Mouse (Mus musculus) right cerebral cortex, postnatal 10 days (tissue): ENCODE data around the gene Ilkap.

Experiments
- DNase-seq, 2 experiments: peaks; one replicate each; pipeline ENCODE4 v3.0.0; 2021; ENCODE audit warnings: low spot score in 2 of 2

The Ilkap gene

DNA sequence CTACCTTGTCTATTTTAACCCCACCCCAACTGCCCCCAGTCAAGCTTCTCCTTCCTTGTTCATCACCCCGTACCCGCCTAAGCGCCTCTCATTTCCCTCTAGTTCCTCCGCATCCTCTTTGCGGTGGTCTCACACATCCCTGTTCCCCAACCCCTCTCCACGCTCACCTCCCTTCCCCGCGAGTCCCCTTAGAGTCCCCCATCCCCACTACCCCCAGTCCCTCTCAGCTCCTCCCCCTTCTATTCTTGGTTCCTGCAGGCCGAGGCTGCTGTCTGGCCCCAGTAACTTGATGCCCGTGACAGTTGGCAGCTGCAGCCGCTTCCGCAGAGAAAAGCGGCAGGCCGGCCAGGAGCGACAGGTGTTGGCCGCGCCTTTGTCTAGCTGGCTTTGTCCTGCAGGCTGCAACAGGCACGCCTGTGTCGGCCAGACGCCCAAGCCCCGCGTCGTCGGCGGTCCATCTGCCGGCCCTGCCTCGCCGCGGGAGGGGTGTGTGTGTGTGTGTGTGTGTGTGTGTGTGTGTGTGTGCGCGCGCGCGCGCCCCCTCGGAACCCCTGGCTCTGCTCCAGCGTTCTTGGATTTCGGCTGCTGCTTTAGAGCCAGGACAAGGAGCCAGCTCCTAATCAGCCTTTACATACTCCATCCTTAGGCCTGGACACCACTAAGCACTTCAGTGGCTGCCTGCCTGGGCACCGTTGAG, 15.4 kb upstream of the Ilkap start, which contains the start of gene Hes6:
Gene Hes6 (minus strand): TSS at position 141 of the 697 bp plus-strand sequence.
- DNase-seq, result peak; percentile 85 to 88

DNA sequence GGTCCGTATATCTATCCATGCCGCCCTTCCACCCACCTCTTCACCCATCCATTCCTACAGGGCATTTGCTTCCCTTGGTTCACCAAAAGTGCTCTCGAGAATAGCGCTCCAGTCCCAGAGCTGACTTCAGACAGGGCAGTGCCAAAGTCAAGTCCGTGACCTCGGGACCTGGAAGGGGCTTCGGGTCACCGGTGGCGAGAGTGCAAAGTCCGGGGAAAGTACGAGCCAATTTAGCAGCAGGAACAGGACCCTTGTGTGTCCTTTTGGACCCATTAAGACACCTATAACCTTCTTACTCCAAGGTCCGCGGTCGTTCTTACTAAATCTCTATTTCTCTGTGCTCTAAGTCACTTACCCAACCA, 14.9 kb upstream of the Ilkap start:
- DNase-seq, result peak in 1 of 2 experiments; percentile 52

DNA sequence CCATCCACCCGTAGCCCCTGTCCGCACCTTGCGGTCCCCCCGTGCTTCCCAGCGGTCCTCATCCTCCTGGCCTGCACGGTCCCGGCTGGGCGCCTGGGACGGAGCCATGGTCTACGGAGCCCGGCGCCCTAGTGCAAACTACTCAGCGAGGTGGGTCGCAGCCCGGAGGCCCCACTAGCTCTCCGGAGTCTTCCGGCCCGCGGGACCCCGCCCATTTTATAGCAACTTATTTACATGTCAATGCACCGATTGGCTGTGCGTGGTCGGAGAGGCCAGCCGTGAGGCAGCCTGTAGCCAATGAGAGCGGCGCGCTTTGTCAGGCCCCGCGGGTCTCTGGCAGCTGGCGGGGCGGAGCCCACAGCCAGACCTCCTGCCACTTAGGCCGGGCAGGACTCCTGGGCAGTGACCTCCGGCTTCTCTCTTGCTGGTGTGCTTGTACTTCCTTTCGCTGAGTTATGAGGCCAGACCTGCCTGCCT, 14.5 kb upstream of the Ilkap start:
- peak; percentile 97 to 98 for DNase-seq

DNA sequence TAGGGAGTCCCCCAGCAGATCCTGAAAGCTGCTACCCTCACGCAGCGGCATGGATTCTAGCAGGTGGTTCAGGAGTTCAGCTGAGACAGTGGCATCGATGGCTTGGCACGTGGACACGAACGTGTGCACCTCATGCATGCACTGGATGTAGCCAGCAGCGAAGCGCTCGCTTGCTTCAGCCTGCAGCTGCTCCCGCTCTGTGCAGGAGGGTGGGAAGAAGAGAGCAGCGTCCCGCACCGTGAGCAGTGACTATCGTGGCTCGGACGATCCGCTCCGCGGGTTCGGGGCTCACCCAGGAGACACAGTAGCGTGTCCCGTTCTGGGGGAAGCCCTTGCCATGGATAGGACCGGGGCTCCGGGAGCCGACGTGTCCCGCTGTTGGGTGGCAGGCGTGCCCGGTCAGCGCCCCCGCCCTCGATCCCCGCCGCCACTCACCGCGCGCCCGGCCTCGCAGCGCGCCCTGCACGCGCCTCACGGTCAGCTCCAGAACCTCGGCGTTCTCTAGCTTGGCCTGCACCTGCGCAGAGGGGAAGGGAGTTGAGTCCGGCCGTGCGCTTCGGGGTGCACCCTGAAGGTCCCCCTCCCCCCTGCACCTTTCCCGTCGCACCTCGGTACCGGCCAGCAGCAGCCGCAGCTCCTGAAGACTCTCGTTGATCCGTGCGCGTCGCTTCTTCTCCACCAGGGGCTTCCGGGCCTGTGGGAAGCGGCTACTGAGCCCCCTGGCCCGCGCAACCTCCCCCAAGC, 13.8 kb upstream of the Ilkap start:
- DNase-seq, result peak; percentile 52 to 59

DNA sequence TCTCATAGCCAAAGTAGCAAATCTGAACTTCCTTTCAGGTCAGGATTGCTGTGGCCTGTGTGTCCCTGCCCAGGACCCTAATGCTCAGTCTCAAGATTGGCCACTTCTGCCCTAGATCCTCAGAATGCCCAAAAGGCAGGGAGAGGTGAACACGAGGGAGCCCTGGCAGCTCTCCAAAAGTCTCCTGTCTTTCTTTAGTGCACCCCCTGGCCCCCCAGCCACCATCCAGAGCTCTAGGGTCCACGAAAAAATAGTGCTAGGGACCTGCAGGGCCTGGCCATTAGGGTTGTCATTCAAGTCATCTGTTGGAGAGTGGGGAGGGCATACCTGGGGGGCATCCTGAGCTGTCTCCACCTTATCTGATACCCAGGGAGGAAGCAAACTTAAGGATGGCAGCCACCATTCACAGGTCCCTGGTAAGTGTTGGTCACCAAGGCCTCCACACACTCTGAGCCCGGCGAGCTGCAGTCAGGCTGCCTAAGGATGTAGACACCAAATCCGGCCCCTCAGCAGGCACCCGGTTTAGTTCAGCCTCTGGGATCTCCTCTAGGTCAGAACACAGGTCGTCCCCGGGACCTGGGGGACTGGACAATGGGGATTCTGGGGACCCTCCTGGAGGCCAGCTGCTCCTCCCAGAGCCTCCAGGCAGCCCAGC, 13.1 kb upstream of the Ilkap start:
- no peak for DNase-seq

DNA sequence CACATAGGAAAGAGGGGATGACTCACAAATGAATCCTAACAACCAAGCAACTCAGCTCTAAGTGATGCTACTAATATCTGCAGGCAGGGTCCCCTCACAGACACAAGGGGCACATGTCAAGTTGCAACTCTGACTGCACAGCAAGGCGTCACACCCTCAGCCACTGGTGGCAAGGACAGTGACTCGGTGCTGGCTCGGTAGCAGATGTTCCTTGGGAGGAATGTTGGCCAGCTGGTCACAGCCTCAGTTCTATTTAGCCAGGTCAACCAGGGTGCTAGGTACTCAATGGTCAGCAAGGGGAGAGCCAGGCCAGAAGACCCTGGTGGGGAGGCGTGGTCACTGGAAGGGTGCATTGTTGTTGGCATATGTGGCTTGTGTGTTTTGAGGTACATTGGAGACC, 9.2 kb upstream of the Ilkap start:
- DNase-seq, result peak in 1 of 2 experiments; percentile 27

DNA sequence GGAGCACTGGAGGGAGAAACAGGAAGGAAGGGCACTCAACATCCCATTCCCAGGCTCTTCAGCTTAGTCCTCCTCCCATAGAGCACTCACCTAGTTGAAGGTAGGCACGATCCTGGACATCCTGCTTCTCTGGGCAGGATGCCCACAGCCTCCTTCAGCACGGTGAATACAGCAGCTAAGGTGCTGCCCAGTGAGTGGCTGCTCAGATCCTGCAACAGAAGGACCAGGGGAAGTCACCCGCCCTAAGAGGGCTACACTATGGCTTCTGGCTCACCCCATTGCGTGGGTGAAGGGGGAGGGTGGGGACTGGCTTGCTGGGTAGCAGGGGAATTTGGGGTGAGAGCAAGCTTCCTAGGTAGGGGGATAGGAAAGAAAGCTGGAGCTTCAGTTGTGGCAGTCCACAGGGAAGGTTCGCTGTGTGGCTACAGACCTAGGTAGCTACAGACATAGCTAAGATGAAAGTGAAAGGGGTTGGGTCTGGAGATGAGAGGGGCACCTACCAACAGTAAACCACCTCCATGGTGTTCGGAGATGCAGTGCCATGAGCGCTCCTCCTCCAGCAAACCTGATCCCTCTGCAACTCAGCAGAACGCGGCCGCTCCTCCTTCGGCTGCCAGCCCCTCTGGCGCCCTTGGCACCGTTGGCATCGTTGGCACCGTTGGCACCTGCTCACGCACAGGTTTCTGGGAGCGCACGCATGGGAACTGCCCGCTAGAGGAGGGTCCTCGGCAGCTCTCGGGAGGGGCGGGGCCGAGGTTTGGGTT, 7.0 kb upstream of the Ilkap start:
- peak in 1 of 2 experiments; percentile 25 for DNase-seq

DNA sequence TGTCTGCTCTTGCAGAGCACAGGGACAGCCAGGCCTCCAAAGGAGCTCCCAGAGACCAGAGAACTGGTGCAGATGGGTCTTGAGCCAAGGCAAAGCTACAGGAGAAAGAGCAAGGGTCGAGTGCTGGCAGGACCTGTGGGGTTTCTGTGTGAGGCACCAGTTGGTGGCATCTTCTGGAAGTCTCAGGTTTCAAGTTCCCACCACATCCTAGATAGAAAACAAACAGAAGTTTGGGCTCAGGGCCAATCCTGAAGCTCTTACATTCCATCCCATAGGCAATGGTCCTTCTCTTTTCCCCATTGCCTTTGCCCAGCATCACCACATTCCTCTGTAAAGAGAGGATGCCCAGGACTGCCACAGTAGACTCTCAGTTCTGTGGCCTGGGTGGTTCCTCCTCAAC, 6.4 kb upstream of the Ilkap start:
- no peak for DNase-seq

DNA sequence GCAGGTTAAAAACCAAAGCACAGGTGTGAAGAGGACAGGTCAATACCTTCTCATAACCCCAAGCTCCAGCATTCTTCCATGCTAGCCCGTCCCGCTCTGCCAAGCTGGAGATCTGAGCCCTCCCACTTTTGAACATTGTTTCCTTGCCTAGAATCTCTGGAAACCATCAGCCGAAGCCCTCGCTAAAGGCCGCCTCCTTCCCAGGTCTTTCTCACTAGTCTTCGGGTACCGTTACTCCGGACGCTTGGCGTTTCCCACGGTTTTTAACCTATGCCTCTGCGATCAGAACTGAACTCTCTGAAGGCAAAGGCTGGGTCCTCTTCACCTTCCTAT, 722 bp downstream of the Ilkap start:
- peak in 1 of 2 experiments; percentile 35 for DNase-seq

DNA sequence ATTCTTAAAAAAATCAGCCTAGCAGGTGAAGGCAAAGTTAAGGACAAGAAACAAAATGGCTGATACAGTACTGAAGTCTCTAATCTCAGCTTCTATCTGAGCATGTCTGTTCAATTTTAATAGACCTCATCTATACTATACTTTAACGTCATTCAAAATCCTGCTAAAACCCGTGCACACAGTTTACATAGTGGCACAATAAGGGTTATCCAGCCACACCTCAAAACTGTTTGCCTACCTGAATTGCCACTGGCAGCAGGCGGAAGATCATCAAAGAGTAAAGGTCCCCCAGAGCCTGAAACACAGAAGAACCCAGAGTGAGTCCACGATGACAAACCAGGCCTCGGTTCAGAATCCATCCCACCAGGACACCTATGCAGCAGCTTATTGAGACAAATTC, 8.2 kb downstream of the Ilkap start:
- no peak for DNase-seq

DNA sequence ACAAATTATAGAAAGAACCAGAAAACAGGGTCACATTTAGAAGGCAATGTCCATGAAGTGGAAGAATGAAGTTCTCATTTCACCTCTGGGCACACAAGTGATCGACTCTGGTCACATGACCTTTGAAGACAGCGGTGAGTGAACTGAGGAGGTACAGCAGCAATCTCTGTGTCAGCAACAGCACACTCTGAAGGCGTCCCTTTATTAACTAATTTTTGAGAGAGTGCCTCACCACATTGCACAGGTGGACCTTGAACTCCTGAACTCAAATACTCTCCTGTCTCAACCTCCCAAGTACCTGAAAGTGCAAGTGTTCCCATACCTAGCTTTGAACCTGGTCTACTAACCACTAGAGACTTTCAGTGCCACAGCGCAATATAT, 17.5 kb downstream of the Ilkap start:
- no peak for DNase-seq

DNA sequence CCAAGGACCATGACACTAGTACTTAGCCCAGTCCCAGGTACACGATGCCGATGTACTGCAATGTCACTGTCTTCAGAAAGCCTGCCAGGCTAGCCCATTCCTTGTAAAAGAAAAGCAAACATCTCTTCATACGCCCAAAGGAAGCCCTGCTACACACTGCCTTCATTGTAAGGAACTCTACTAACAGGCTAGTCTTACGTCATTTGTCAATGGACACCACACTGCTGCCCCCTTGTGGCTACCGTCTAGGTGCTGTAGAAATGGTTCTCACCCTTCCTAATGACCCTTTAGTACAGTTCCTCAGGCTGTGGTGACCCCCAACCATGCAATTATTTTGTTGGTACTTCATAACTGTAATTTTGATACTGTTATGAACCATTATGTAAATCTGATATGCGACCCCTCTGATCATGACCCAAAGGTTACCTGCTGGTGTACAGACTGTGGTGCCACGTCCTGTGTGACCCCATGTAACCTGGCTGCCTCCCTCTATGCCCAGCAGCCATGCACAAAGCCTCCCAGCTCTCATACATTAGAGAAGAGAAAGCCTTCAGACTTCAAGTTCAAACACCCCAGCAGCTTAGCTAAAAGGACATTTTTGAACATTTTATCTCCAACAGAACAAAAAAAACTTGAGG, 18.0 kb downstream of the Ilkap start:
- peak; percentile 79 to 86 for DNase-seq

DNA sequence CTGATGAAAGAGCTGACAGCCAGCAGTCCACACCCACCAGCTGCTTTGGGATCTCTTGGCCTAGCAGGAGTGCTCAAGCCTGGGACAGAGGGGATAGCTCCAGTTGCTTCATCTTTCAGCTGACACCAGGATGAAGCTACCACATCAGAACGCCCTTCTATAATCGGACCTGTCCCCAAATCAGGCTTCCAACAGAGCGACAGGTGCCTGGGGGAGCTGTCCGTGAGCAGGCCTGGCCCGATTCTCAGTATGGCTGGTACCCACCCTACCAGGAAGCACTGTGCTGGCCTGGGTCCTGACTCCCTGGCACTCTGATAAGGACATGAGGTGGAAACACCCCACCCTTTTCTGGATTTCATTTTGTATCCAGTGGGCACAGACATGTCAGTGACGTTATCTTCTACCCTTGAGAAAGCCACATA, 25.2 kb downstream of the Ilkap start:
- no peak for DNase-seq

DNA sequence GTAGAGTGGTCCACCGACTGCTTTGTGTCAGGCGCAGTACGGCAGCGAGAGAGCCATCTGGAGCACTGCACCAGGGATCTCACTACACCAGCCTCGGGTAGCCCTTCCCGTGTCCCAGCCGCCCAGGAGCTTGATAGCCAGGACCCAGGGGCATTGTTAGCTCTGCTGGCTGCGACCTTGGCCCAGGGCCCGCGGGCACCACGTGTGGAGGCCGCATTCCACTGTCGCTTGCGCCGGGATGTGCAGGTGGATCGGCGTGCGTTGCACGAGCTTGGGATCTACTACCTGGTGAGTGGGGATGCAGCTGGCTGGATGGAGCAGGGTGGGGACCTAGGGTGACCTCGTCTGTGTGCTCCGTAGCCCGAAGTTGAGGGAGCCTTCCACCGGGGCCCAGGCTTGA, 28.6 kb downstream of the Ilkap start:
- no peak for DNase-seq

DNA sequence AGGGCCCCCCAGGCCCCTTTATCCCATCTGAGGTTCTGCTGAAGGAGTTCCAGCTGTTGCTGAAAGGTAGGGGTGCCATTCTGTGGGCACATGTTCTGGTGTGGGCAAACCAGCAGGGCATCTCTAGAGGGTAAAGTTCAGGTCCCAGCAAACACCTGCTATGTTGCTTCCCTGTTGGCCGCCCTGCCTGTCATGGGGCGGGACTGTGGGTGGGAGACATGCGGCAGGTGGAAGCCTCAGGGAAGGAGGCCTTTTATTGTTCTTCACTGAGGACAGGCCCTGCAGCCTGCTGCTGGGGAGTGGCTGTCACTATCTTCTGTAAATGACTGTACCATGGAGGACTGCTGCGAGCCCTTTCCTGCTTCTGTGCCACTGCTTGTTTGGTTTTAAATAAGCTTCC, 29.2 kb downstream of the Ilkap start:
- no peak for DNase-seq

DNA sequence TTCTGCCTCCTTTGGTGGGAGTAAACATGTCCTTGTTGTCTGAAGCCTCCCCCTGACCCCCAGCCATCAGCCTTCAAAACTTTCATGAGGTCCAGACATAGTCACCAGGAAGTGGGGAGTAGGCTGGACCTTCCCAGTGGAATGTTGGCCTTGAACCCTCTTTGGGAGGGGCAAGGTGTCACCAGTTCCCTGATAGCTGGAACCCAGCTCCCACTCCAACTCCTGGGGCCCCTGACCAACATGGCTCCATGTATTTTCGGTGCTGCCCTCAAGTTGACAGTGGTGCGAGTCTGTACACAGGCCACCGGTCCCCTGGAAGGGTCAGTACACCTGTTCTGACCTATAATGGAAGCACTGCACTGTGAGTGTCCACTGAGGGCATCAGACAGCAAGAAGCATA, 31.3 kb downstream of the Ilkap start:
- DNase-seq, result no peak

DNA sequence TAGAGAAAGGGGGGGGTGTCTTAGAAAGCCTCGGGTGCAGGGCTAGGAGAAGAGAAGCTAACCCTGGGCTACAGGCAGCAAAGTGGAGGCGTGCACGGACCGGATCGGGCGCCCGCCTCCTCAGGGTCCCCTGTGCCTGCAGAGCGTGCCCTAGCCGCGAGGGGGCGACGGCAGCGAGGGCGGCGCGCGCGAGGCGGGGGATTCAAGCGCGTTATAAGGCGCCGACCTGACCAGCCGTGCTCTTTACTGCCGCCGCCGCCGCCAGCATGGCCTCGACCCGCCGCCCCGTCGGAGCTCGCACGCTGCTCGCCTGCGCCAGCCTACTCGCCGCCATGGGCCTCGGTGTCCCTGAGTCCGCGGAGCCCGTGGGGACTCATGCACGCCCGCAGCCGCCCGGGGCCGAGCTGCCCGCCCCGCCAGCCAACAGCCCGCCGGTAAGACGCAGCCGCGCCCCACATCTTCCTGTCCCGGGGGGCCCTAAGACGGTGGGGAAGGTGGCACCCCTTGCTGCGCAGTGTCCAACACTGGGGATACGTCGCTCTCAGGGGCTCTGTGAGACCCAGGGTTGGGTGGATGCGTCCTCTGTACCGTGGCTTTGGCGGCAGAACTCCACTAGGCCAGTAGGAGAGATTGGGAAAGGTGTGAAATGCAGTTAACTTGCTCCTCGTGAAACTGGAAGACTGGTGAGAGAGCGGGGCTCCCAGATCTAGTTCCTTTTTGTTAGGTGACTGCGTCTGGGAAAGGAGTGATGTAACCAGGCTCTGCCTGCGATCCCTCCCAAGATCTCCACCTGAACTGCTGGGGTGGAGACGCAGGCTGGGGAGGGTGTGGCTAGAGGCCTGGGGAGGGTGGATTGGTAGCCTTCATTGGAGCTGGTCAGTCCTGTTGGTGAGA, 32.2 kb downstream of the Ilkap start, which contains the start of gene Erfe:
Gene Erfe (plus strand): TSS at position 216 of the 894 bp plus-strand sequence.
- peak in 1 of 2 experiments; percentile 60 for DNase-seq

DNA sequence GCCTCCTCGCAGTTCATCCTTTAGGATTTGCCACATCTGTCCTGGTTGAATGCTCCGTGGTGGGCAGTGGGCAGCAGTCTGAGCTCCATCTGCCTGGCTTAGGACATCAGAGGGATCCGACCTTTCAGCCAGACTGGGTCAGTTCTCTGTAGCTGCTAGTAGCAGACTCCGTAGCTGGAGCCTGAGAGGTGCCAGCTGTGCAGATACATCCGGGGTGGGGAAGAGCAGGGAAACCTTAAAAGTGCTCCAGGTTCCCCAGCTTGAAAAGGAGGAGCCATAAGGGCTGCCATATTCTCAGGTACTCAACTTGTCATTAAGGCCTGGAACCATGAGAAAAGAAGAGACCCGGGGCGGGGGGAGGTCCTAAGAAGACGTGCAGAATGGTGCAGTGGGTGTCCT, 32.8 kb downstream of the Ilkap start:
- DNase-seq, result no peak

DNA sequence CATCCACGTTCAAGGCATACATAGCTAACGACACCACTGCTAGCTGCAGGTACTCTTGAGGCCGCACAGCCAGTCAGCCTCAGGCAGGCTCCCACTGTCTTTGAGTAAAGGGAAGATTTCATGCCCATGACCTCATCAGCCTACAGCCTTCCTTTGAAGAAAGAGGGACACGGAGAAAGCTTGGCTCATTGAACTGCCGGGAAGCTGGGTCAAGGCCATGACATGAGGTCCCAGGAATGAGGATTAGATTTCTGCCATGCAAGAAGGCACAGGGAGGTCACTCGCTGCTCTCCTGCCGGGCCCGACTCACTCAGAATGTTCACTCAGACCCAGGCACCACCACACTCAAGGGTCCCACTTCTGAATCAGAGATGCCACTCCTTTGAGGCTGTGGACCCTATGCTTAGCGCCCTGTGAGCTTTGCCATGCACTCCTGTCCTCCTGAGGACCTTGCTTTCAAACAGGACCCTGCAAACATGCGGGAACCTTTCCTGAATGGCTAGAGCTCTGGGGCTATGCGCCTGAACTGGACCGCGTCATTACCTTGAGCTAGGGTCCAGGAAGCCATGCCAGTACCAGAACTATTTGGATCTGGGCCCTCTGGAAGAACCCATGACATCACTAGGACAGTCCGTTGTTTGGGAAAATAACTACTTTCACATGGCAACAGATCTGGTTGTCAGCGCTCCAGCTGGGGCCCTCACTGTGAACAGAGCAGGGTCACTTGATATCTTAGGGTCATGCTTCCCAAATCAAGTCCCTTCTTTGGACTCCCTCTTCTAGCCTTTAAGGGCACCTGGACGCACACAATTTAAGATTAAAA, 33.6 kb downstream of the Ilkap start:
- DNase-seq, result no peak

DNA sequence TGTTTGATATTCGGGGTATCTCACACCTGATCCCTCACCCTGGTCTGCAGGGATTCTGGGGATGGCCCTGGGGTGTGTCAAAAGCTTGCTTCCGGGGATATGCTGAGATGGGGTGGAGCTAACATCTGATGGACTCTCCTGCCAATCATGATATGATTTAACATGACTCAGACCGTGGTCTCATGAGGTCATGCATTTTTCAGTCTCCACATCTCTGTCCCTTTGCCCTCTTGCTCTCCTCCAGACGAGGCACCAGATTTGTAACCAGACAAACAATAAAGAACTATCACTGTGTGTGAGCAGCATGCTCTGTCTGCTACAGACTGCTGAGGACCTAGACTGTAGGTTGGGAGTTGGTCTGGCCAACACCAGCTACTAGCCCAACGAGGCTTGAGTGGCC, 36.5 kb downstream of the Ilkap start:
- no peak for DNase-seq
